Comparison of ENCODE assay signal across 20 mouse cellular contexts in the genomic region with DNA sequence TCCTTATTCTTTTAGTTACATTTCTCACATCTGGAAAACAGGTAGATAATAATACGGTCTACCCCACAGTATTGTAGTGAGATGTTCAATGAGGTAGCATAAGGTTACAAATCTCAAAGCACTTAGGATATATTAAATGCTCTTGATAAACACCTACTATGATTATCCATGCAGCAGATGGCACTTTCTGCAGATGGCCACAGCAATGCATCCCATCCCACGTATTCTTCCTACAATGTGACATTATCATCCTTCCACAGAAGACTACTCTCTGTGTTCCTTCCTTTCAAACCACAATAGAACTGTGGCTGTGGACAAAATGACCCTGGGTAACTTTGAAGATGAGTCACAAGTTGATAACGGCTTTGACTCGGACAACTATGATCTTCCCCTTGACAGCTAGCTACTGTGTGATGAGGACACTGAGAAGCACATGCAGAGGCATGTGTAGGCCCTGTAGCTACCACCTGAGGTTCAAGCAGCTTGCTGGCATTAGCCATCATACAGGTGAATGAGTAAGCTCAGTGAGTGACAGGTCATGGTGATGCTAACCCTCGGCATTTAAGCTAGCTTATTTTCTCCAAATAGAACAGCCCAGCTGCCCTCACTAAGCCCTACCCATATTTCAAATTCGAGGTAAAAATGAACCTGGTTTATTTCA.
DNase-seq lines count a peak whose midpoint lies in the region; TF ChIP-seq lines count a peak whose summit lies in the region.
"Had no signal": no experiment of that assay in that cellular context is flagged by ENCODE, and none has a peak within 500 bp of the region (broad histone marks: within the 10 kb centered on the region; RNA-seq: fewer than 3 reads in every experiment).

No protein-coding gene starts in this region.

- H3K4me3 ChIP-seq in layer of hippocampus, adult 2 months = no peak overlapping the region
- H3K4me3 ChIP-seq: embryonic facial prominence, embryonic 12.5 days; embryonic facial prominence, embryonic 15.5 days; heart, adult 2 months; heart, embryonic 10.5 days; heart, embryonic 13.5 days had no signal

- DNase-seq in adrenal gland, postnatal 14 days = peak; percentile 5
- no peak for DNase-seq in adrenal gland, postnatal 25 days
- no peak for DNase-seq in layer of hippocampus, adult 2 months (ENCODE audit: low spot score in 2 of 2)
- DNase-seq in layer of hippocampus, adult 8-10 months (ENCODE audit: low spot score in 2 of 2) = no peak
- peak; percentile 59 for DNase-seq in brain, adult 2 months (ENCODE audit: low read depth, low spot score)
- no peak for DNase-seq in urinary bladder, postnatal 14 days (ENCODE audit: low spot score)
- DNase-seq: cerebellum, adult 9-10 months; cerebellum, postnatal 25 days; forebrain, postnatal 0 days; gastrocnemius, postnatal 10 days; gastrocnemius, postnatal 36 days; heart, adult 2 months; heart, postnatal 14 days; heart, postnatal 4 days had no signal

- H3K27ac ChIP-seq in layer of hippocampus, adult 2 months = peak overlapping the region; percentile 68
- H3K27ac ChIP-seq: embryonic facial prominence, embryonic 12.5 days; embryonic facial prominence, embryonic 15.5 days; heart, adult 2 months; heart, embryonic 10.5 days; heart, embryonic 13.5 days; hindbrain, embryonic 14.5 days; hindbrain, postnatal 0 days had no signal

- TF ChIP-seq CTCF in layer of hippocampus, adult 2 months (conservative IDR thresholded peaks at IDR 0.05) = no peak

Comparison
In these comparisons a context has a peak if more than half of its experiments do, and no peak if none do; other contexts are left out.
1. DNase-seq: peak in adrenal gland, postnatal 14 days (single experiment) and brain, adult 2 months (single experiment); none in adrenal gland, postnatal 25 days (single experiment), layer of hippocampus, adult 2 months (0 of 2), layer of hippocampus, adult 8-10 months (0 of 2) and urinary bladder, postnatal 14 days (single experiment).